Mouse (Mus musculus): Measurements from ENCODE around the gene Rxra. TPM values are rescaled to one million over a fixed set of nuclear protein-coding genes. Genes with fewer than 3 reads are reported as not detected.

Gene Rxra
- total and polyA plus RNA-seq, 3 experiments: 0.05 TPM; not detected in 2

GRCm38 (mm10) chr2:27636796-27637195, 39.4 kb upstream of the Rxra start:
- no peak for TF ChIP-seq POLR2AphosphoS5 (IDR thresholded peaks at IDR 0.05; ENCODE audit: insufficient replicate concordance, low read depth, low read length)
- H3K4me3 ChIP-seq (ENCODE audit: low read depth, low read length): no peak overlapping the region
- DNase-seq (ENCODE audit: low spot score) (no peak), ATAC-seq (ENCODE audit: extremely low read depth, insufficient number of reproducible peaks, low FRiP score, poor library complexity, severe bottlenecking) (no peak)
- no peaks in the 10 kb centered on the region for H3K36me3 ChIP-seq (replicated peaks)
- H3K4me1 ChIP-seq (ENCODE audit: insufficient read depth, low read depth, low read length): no peaks in the 10 kb centered on the region
- no peaks in the 10 kb centered on the region for H3K9me3 ChIP-seq (replicated peaks)
- H3K27me3 ChIP-seq (ENCODE audit: insufficient read depth, low read length): peaks cover 50% of the 10 kb centered on the region

- no peaks in the 10 kb centered on the region for H3K9me3 ChIP-seq (replicated peaks)
- H3K4me1 ChIP-seq (ENCODE audit: insufficient read depth, low read depth, low read length): no peaks in the 10 kb centered on the region
- DNase-seq (ENCODE audit: low spot score): no peak
- peaks cover 51% of the 10 kb centered on the region for H3K27me3 ChIP-seq (ENCODE audit: insufficient read depth, low read length)
- TF ChIP-seq TAL1 (conservative IDR thresholded peaks at IDR 0.05; ENCODE audit: low read depth, low read length) (no peak), GATA2 (IDR thresholded peaks at IDR 0.05; ENCODE audit: borderline replicate concordance, low read depth, low read length) (no peak), CTCF (IDR thresholded peaks at IDR 0.05; ENCODE audit: low read depth, low read length) (no peak), POLR2AphosphoS5 (IDR thresholded peaks at IDR 0.05; ENCODE audit: insufficient replicate concordance, low read depth, low read length) (no peak), GATA1 (IDR thresholded peaks at IDR 0.05; ENCODE audit: borderline replicate concordance, low read length) (no peak)
- no peak overlapping the region for H3K4me3 ChIP-seq (ENCODE audit: low read depth, low read length)
- ATAC-seq (ENCODE audit: extremely low read depth, insufficient number of reproducible peaks, low FRiP score, poor library complexity, severe bottlenecking): no peak
- no peaks in the 10 kb centered on the region for H3K36me3 ChIP-seq (replicated peaks)
Measured at GRCm38 (mm10) chr2:27637281-27637896, 38.9 kb upstream of the Rxra start.

- DNase-seq (ENCODE audit: low spot score) (no peak), ATAC-seq (ENCODE audit: extremely low read depth, insufficient number of reproducible peaks, low FRiP score, poor library complexity, severe bottlenecking) (no peak)
- TF ChIP-seq CTCF (IDR thresholded peaks at IDR 0.05; ENCODE audit: low read depth, low read length) (no peak), POLR2AphosphoS5 (IDR thresholded peaks at IDR 0.05; ENCODE audit: insufficient replicate concordance, low read depth, low read length) (no peak), GATA2 (IDR thresholded peaks at IDR 0.05; ENCODE audit: borderline replicate concordance, low read depth, low read length) (no peak), TAL1 (conservative IDR thresholded peaks at IDR 0.05; ENCODE audit: low read depth, low read length) (no peak), GATA1 (IDR thresholded peaks at IDR 0.05; ENCODE audit: borderline replicate concordance, low read length) (no peak)
- peaks cover 65% of the 10 kb centered on the region for H3K27me3 ChIP-seq (ENCODE audit: insufficient read depth, low read length)
- H3K9me3 ChIP-seq (replicated peaks): no peaks in the 10 kb centered on the region
- H3K4me1 ChIP-seq (ENCODE audit: insufficient read depth, low read depth, low read length): no peaks in the 10 kb centered on the region
- no peak overlapping the region for H3K4me3 ChIP-seq (ENCODE audit: low read depth, low read length)
- no peaks in the 10 kb centered on the region for H3K36me3 ChIP-seq (replicated peaks)
Measured at GRCm38 (mm10) chr2:27639631-27640334, 36.5 kb upstream of the Rxra start.

- DNase-seq (ENCODE audit: low spot score): no peak
Measured at GRCm38 (mm10) chr2:27640900-27641479, 35.2 kb upstream of the Rxra start.

GRCm38 (mm10) chr2:27644547-27645120, 31.6 kb upstream of the Rxra start:
- no peaks in the 10 kb centered on the region for H3K9me3 ChIP-seq (replicated peaks)
- peaks cover 50% of the 10 kb centered on the region for H3K27me3 ChIP-seq (ENCODE audit: insufficient read depth, low read length)
- no peak for ATAC-seq (ENCODE audit: extremely low read depth, insufficient number of reproducible peaks, low FRiP score, poor library complexity, severe bottlenecking)
- no peaks in the 10 kb centered on the region for H3K4me1 ChIP-seq (ENCODE audit: insufficient read depth, low read depth, low read length)
- no peak for DNase-seq (ENCODE audit: low spot score)
- TF ChIP-seq CTCF (IDR thresholded peaks at IDR 0.05; ENCODE audit: low read depth, low read length): no peak
- no peak for TF ChIP-seq POLR2AphosphoS5 (IDR thresholded peaks at IDR 0.05; ENCODE audit: insufficient replicate concordance, low read depth, low read length)
- no peak for TF ChIP-seq GATA1 (IDR thresholded peaks at IDR 0.05; ENCODE audit: borderline replicate concordance, low read length)
- no peak for TF ChIP-seq TAL1 (conservative IDR thresholded peaks at IDR 0.05; ENCODE audit: low read depth, low read length)
- TF ChIP-seq GATA2 (IDR thresholded peaks at IDR 0.05; ENCODE audit: borderline replicate concordance, low read depth, low read length): no peak
- H3K36me3 ChIP-seq (replicated peaks): no peaks in the 10 kb centered on the region
- H3K4me3 ChIP-seq (ENCODE audit: low read depth, low read length): no peak overlapping the region

More at GRCm38 (mm10) chr2:27640900-27641479, 35.2 kb upstream of the Rxra start:
- Histone ChIP-seq H3K4me1 (ENCODE audit: insufficient read depth, low read depth, low read length) (no peaks in the 10 kb centered on the region), H3K9me3 (replicated peaks) (no peaks in the 10 kb centered on the region), H3K27me3 (ENCODE audit: insufficient read depth, low read length) (peaks cover 69% of the 10 kb centered on the region), H3K4me3 (ENCODE audit: low read depth, low read length) (no peak overlapping the region), H3K36me3 (replicated peaks) (no peaks in the 10 kb centered on the region)
- ATAC-seq (ENCODE audit: extremely low read depth, insufficient number of reproducible peaks, low FRiP score, poor library complexity, severe bottlenecking): no peak
- TF ChIP-seq POLR2AphosphoS5 (IDR thresholded peaks at IDR 0.05; ENCODE audit: insufficient replicate concordance, low read depth, low read length): no peak
- no peak for TF ChIP-seq TAL1 (conservative IDR thresholded peaks at IDR 0.05; ENCODE audit: low read depth, low read length)
- TF ChIP-seq CTCF (IDR thresholded peaks at IDR 0.05; ENCODE audit: low read depth, low read length): no peak
- no peak for TF ChIP-seq GATA1 (IDR thresholded peaks at IDR 0.05; ENCODE audit: borderline replicate concordance, low read length)
- TF ChIP-seq GATA2 (IDR thresholded peaks at IDR 0.05; ENCODE audit: borderline replicate concordance, low read depth, low read length): no peak

GRCm38 (mm10) chr2:27645471-27645870, 30.8 kb upstream of the Rxra start:
- H3K4me1 ChIP-seq (ENCODE audit: insufficient read depth, low read depth, low read length): no peaks in the 10 kb centered on the region
- DNase-seq (ENCODE audit: low spot score) (no peak), ATAC-seq (ENCODE audit: extremely low read depth, insufficient number of reproducible peaks, low FRiP score, poor library complexity, severe bottlenecking) (no peak)
- TF ChIP-seq TAL1 (conservative IDR thresholded peaks at IDR 0.05; ENCODE audit: low read depth, low read length) (no peak), GATA2 (IDR thresholded peaks at IDR 0.05; ENCODE audit: borderline replicate concordance, low read depth, low read length) (no peak), GATA1 (IDR thresholded peaks at IDR 0.05; ENCODE audit: borderline replicate concordance, low read length) (no peak), POLR2AphosphoS5 (IDR thresholded peaks at IDR 0.05; ENCODE audit: insufficient replicate concordance, low read depth, low read length) (no peak)
- H3K27me3 ChIP-seq (ENCODE audit: insufficient read depth, low read length): peaks cover 52% of the 10 kb centered on the region
- no peak overlapping the region for H3K4me3 ChIP-seq (ENCODE audit: low read depth, low read length)
- no peaks in the 10 kb centered on the region for H3K9me3 ChIP-seq (replicated peaks)
- no peaks in the 10 kb centered on the region for H3K36me3 ChIP-seq (replicated peaks)
